Mouse (Mus musculus) kidney, embryonic 15.5 days (tissue): ENCODE results near the gene Vapb. TPM values are rescaled to one million over a fixed set of nuclear protein-coding genes. Genes with fewer than 3 reads are reported as not detected.
"Not testable (repeated sequence)": the region's sequence is repeated elsewhere in the genome, so short reads cannot be mapped to it uniquely, and the experiment has no call there.

ENCODE experiments used
- ATAC-seq: fragments of 200-750 bp; cut with Nextera tagmentation; replicated peaks from 2 replicates; pipeline ENCODE4 v1.8.0; 2017; ENCODE audit warnings: moderate TSS enrichment; ENCODE audit not compliant: low FRiP score
- H3K27ac ChIP-seq: fragments of 300-500 bp; sonication (generic); 2 replicates; pipeline ENCODE4 v1.5.1; 2015; ENCODE audit warnings: mild to moderate bottlenecking, inconsistent platforms
- H3K27me3 ChIP-seq: fragments of 300-500 bp; sonication (generic); 2 replicates; pipeline ENCODE4 v1.6.1; 2015; ENCODE audit warnings: inconsistent platforms
- H3K36me3 ChIP-seq: fragments of 300-500 bp; sonication (generic); 2 replicates; pipeline ENCODE4 v1.6.1; 2015; ENCODE audit warnings: inconsistent platforms
- H3K4me1 ChIP-seq: fragments of 300-500 bp; sonication (generic); 2 replicates; pipeline ENCODE4 v1.6.1; 2015; ENCODE audit warnings: inconsistent platforms
- H3K4me2 ChIP-seq: fragments of 300-500 bp; sonication (generic); 2 replicates; pipeline ENCODE4 v1.6.1; 2015; ENCODE audit warnings: moderate library complexity, mild to moderate bottlenecking, inconsistent platforms
- H3K4me3 ChIP-seq: fragments of 300-500 bp; sonication (generic); replicated peaks from 2 replicates; pipeline ENCODE4 v1.5.1; 2015; ENCODE audit warnings: mild to moderate bottlenecking, inconsistent platforms
- H3K9ac ChIP-seq: fragments of 300-500 bp; sonication (generic); 2 replicates; pipeline ENCODE4 v1.6.1; 2015; ENCODE audit warnings: mild to moderate bottlenecking, inconsistent platforms
- H3K9me3 ChIP-seq: fragments of 300-500 bp; sonication (generic); replicated peaks from 2 replicates; pipeline ENCODE4 v1.6.1; 2016; ENCODE audit warnings: inconsistent platforms
- WGBS: fragments of 180-500 bp; shearing (Covaris S2); methylation state at CpG from one replicate; pipeline ENCODE4 v1.1.7; 2015; ENCODE audit warnings: mixed read lengths; 5-methylcytosine and 5-hydroxymethylcytosine counted together
- polyA plus RNA-seq: library from polyadenylated mRNA; unstranded; fragments of >200 nt; fragmentation: Nextera tagmentation; extraction: Ambion mirVana; gene quantifications from 2 replicates; pipeline ENCODE4 v1.2.1, GENCODE M21; 2015

Vapb gene
- polyA plus RNA-seq = 14.0 and 17.9 TPM in 2 replicates

DNA sequence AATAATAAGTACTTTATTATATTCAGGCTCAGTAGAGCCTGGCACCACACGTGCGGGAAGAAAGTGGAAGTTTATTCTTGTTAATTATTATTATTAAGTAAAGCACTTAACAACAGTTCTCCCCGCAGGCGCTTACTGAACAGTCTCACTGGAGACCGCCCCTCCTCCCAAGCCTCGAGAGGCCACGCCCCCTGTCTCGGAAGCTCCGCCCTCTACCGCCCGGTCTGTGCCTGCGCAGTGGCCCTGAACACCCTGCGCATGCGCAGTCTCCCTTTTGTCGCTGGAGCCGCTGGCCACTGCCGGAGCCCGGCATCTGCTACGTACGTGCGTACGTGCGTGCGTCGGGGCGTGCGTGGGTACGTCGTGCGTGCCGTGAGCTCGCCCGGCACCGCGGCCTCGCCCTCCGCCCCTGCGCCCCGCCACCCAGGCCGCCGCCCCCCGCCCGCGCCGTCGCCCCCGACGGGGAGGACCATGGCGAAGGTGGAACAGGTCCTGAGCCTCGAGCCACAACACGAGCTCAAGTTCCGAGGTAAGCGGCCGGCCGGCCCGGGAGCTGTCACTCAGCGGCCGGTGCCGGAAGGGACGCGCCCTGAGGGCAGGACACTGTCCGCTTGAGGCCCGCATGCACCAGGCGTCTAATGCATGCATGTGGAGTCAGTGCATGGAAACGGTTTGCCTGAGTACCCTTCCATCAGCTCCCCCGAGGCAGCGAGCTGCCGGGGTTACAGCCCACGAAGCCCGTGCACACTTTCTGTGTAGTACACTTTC, at the start of gene Vapb:
Gene Vapb, plus strand, starts transcription at position 290 of the 768 bp plus-strand sequence.
- WGBS = under 1% methylated on average over 67 of the region's 70 CpGs
- H3K9me3 ChIP-seq = no peaks in the 10 kb centered on the region
- H3K4me2 ChIP-seq = peak within 1 kb of the TSS; percentile 73
- peaks cover 51% of the 10 kb centered on the region for H3K4me1 ChIP-seq
- peak; percentile 97 for ATAC-seq
- no peaks in the 10 kb centered on the region for H3K27me3 ChIP-seq
- H3K9ac ChIP-seq = peak within 1 kb of the TSS; percentile 72
- H3K27ac ChIP-seq = peak within 1 kb of the TSS; percentile 80
- peak within 1 kb of the TSS; percentile 72 for H3K4me3 ChIP-seq
- peaks cover 16% of the 10 kb centered on the region for H3K36me3 ChIP-seq

DNA sequence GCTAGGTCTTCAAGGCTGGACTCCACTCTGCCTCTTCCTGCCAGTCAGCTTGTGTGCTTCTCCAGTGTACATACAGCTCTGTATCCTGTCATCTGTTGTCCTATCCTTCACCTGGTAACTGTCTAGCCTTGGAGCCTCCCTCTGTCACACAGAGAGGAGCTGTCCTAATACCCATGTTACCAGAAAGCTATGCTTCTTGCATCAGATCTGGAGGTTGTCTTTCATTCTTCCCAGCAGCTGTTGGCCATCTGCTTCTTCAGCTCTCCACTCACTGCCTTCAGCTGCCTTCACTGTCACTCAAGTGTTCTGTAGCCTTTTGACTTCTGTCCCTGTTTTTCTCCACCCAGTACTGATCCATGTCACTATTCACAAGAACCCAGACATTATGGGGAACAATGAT, 47.5 kb upstream of the Vapb start:
- Histone ChIP-seq H3K36me3 (peaks cover 66% of the 10 kb centered on the region), H3K4me3 (no peak overlapping the region), H3K4me2 (no peak overlapping the region), H3K9ac (no peak overlapping the region), H3K4me1 (peaks cover 17% of the 10 kb centered on the region), H3K27ac (no peak overlapping the region), H3K27me3 (no peaks in the 10 kb centered on the region), H3K9me3 (no peaks in the 10 kb centered on the region)
- ATAC-seq = no peak

- WGBS = 90% methylated on average over 6 of the region's 6 CpGs
- Histone ChIP-seq H3K36me3 (peaks cover 85% of the 10 kb centered on the region), H3K4me1 (0 out of 2 replicates have a peak, but pooled peaks cover 6% of the 10 kb centered on the region), H3K9me3 (no peaks in the 10 kb centered on the region), H3K9ac (no peak overlapping the region), H3K27ac (no peak overlapping the region), H3K4me3 (no peak overlapping the region), H3K27me3 (no peaks in the 10 kb centered on the region), H3K4me2 (no peak overlapping the region)
- ATAC-seq = no peak
Observed at GRCm38 (mm10) chr2:173691748-173692147, 45.6 kb upstream of the Vapb start.

GRCm38 (mm10) chr2:173692693-173693092, 44.6 kb upstream of the Vapb start:
- Histone ChIP-seq H3K27me3 (no peaks in the 10 kb centered on the region), H3K36me3 (peaks cover 94% of the 10 kb centered on the region), H3K9me3 (no peaks in the 10 kb centered on the region), H3K4me1 (no peaks in the 10 kb centered on the region), H3K27ac (no peak overlapping the region), H3K9ac (no peak overlapping the region), H3K4me3 (no peak overlapping the region), H3K4me2 (no peak overlapping the region)
- ATAC-seq = no peak
- 96% methylated on average over 2 of the region's 2 CpGs for WGBS

DNA sequence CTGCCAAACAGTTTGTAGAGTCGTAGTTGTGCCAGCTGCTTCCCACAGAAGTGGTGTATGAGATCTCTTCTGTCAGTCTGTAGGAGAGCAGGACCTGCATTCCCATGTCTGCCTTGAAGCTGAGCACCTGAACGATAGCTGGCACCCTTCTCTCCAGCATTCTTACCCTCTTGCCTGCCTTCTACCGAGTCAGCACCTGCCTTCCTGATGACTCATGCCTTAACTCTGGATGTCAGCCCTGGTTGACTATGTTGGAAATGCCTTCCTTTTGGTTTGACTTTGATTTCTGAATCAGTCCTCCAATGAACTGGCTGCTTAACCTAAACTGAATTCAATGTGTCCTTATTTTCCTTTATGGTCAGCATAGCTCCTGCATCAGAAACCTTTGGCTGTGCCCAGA, 38.5 kb upstream of the Vapb start:
- WGBS = 92% methylated on average over 3 of the region's 3 CpGs
- H3K4me2 ChIP-seq = no peak overlapping the region
- no peak for ATAC-seq
- H3K36me3 ChIP-seq = peaks cover 95% of the 10 kb centered on the region
- no peak overlapping the region for H3K9ac ChIP-seq
- H3K27ac ChIP-seq = no peak overlapping the region
- H3K27me3 ChIP-seq = no peaks in the 10 kb centered on the region
- peaks cover 11% of the 10 kb centered on the region for H3K4me1 ChIP-seq
- H3K9me3 ChIP-seq = no peaks in the 10 kb centered on the region
- H3K4me3 ChIP-seq = no peak overlapping the region

- H3K36me3 ChIP-seq = peaks cover 90% of the 10 kb centered on the region
- H3K9ac ChIP-seq = no peak overlapping the region
- peaks cover 11% of the 10 kb centered on the region for H3K4me1 ChIP-seq
- H3K27ac ChIP-seq = peak overlapping the region; percentile 72
- no peaks in the 10 kb centered on the region for H3K9me3 ChIP-seq
- no peak overlapping the region for H3K4me3 ChIP-seq
- H3K4me2 ChIP-seq = no peak overlapping the region
- WGBS = 52% methylated on average over 16 of the region's 16 CpGs
- no peaks in the 10 kb centered on the region for H3K27me3 ChIP-seq
- 0 out of 2 replicates have a peak, but pooled peaks have one; percentile 46 for ATAC-seq
Observed at GRCm38 (mm10) chr2:173702096-173702866, 35.0 kb upstream of the Vapb start.

- Histone ChIP-seq H3K9me3 (no peaks in the 10 kb centered on the region), H3K4me3 (no peak overlapping the region), H3K27me3 (no peaks in the 10 kb centered on the region), H3K4me1 (peaks cover 11% of the 10 kb centered on the region), H3K9ac (no peak overlapping the region), H3K27ac (peak overlapping the region; percentile 72), H3K4me2 (no peak overlapping the region), H3K36me3 (peaks cover 87% of the 10 kb centered on the region)
- ATAC-seq = no peak
- 72% methylated on average over 12 of the region's 12 CpGs for WGBS
Observed at GRCm38 (mm10) chr2:173702867-173703237, 34.5 kb upstream of the Vapb start.

GRCm38 (mm10) chr2:173705827-173706551, 31.3 kb upstream of the Vapb start:
- no peaks in the 10 kb centered on the region for H3K9me3 ChIP-seq
- no peak overlapping the region for H3K4me2 ChIP-seq
- H3K27me3 ChIP-seq = no peaks in the 10 kb centered on the region
- no peak for ATAC-seq
- H3K27ac ChIP-seq = no peak overlapping the region
- no peak overlapping the region for H3K9ac ChIP-seq
- no peak overlapping the region for H3K4me3 ChIP-seq
- peaks cover 57% of the 10 kb centered on the region for H3K36me3 ChIP-seq
- H3K4me1 ChIP-seq = peaks cover 17% of the 10 kb centered on the region
- 88% methylated on average over 15 of the region's 15 CpGs for WGBS

DNA sequence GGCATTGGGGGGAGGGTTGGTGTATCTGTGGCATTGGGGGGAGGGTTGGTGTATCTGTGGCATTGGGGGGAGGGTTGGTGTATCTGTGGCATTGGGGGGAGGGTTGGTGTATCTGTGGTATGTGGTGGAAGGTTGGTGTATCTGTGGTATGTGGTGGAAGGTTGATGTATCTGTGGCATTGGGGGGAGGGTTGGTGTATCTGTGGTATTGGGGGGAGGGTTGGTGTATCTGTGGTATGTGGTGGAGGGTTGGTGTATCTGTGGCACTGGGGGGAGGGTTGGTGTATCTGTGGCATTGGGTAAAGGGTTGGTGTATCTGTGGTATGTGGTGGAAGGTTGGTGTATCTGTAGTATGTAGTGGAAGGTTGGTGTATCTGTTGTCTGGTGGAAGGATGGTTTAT, 29.7 kb upstream of the Vapb start:
- H3K9me3 ChIP-seq, H3K4me3 ChIP-seq, ATAC-seq, H3K9ac ChIP-seq, H3K27me3 ChIP-seq, H3K27ac ChIP-seq, H3K4me2 ChIP-seq, H3K4me1 ChIP-seq: not testable (repeated sequence)
- H3K36me3 ChIP-seq = peaks cover 41% of the 10 kb centered on the region

DNA sequence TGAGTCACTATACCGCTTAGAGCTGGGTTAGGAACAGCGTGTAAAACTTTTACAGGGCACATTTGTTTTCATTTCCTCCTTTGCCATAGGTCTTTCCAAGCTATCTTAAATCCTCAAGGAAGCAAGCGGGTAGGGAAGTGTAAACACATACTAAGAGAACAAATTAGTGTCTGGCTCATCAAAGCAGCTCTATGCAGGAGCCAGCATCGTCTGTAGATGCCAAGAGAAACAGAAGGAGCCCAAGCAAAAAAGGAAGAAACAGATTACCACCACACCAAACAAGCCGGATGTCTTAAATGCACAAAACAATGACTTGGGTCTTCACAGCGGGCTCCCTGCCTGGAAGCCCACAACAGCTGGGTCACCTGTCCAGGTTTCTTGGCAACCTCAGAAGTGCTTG, 27.1 kb upstream of the Vapb start:
- Histone ChIP-seq H3K27ac (no peak overlapping the region), H3K36me3 (peaks cover 16% of the 10 kb centered on the region)
- 75% methylated on average over 6 of the region's 6 CpGs for WGBS

DNA sequence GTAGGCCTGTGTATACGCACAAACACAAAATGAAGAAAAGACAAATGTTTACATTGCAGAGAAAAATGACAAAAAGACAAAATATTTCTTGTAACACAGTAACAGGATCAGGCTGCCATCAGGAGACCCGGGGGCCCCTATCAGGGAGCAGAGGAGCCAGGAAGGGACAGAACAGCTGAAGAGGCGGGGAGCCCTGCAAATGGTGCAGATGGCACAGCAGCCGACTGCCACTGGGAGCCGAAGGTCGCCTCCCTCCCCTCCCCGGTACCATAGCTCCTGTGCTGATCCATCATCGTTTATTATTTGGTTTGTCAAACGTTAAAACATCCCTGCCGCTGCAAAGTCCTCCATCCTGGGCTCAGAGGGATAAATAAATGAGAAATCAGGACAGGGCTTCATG, 24.7 kb upstream of the Vapb start:
- Histone ChIP-seq H3K27ac (no peak overlapping the region), H3K4me1 (peaks cover 5% of the 10 kb centered on the region; the same call in 1 of the 2 replicates)
- no peak for ATAC-seq

More for the DNA sequence above, 27.1 kb upstream of the Vapb start:
- ATAC-seq = no peak
- H3K4me3 ChIP-seq = no peak overlapping the region
- H3K9ac ChIP-seq = no peak overlapping the region
- no peaks in the 10 kb centered on the region for H3K27me3 ChIP-seq
- peaks cover 5% of the 10 kb centered on the region; the same call in 1 of the 2 replicates for H3K4me1 ChIP-seq
- H3K9me3 ChIP-seq = no peaks in the 10 kb centered on the region
- no peak overlapping the region for H3K4me2 ChIP-seq

GRCm38 (mm10) chr2:173713241-173713640, 24.1 kb upstream of the Vapb start:
- WGBS = 77% methylated on average over 4 of the region's 4 CpGs
- no peak overlapping the region for H3K27ac ChIP-seq
- no peak overlapping the region for H3K9ac ChIP-seq
- H3K36me3 ChIP-seq = no peaks in the 10 kb centered on the region; the same call in 1 of the 2 replicates
- H3K9me3 ChIP-seq = no peaks in the 10 kb centered on the region
- peaks cover 5% of the 10 kb centered on the region; the same call in 1 of the 2 replicates for H3K4me1 ChIP-seq
- no peak overlapping the region for H3K4me3 ChIP-seq
- no peak overlapping the region for H3K4me2 ChIP-seq
- no peak for ATAC-seq
- H3K27me3 ChIP-seq = no peaks in the 10 kb centered on the region

More for the DNA sequence above, 24.7 kb upstream of the Vapb start:
- Histone ChIP-seq H3K36me3 (peaks cover under 1% of the 10 kb centered on the region; the same call in 1 of the 2 replicates), H3K4me2 (no peak overlapping the region), H3K9me3 (no peaks in the 10 kb centered on the region), H3K4me3 (no peak overlapping the region), H3K9ac (no peak overlapping the region), H3K27me3 (no peaks in the 10 kb centered on the region)
- 49% methylated on average over 10 of the region's 10 CpGs for WGBS
